Mouse (Mus musculus) intestine, embryonic 14.5 days (tissue): ENCODE results near the gene Prdx6. TPM values are rescaled to one million over a fixed set of nuclear protein-coding genes. Genes with fewer than 3 reads are reported as not detected.
A peak's percentile ranks its signal among the peaks of the same experiment; 100 is the strongest.

Source experiments
- ATAC-seq: fragments of 200-750 bp; cut with Nextera tagmentation; replicated peaks from 2 replicates; pipeline ENCODE4 v1.8.0; 2017; ENCODE audit warnings: low read depth, moderate number of reproducible peaks, moderate TSS enrichment, moderate library complexity; ENCODE audit not compliant: low FRiP score, low TSS enrichment
- DNase-seq: peaks from one replicate; pipeline ENCODE4 v3.0.0-alpha.2; 2018; ENCODE audit warnings: low spot score
- H3K27ac ChIP-seq: fragments of 300-500 bp; sonication (generic); 2 replicates; pipeline ENCODE4 v1.5.1; 2014; ENCODE audit warnings: low read depth, mild to moderate bottlenecking, control low read depth
- H3K27me3 ChIP-seq: fragments of 300-500 bp; sonication (generic); replicated peaks from 2 replicates; pipeline ENCODE4 v1.6.1; 2014; ENCODE audit warnings: low read length, control low read depth; ENCODE audit not compliant: control insufficient read depth, insufficient read depth
- H3K36me3 ChIP-seq: fragments of 300-500 bp; sonication (generic); 2 replicates; pipeline ENCODE4 v1.6.1; 2014; ENCODE audit warnings: low read length, control low read depth; ENCODE audit not compliant: control insufficient read depth, insufficient read depth
- H3K4me1 ChIP-seq: fragments of 300-500 bp; sonication (generic); replicated peaks from 2 replicates; pipeline ENCODE4 v1.6.1; 2014; ENCODE audit warnings: low read length, control low read depth, mixed read lengths; ENCODE audit not compliant: control insufficient read depth, insufficient read depth
- H3K4me2 ChIP-seq: fragments of 300-500 bp; sonication (generic); 2 replicates; pipeline ENCODE4 v1.6.1; 2014; ENCODE audit warnings: low read length
- H3K4me3 ChIP-seq: fragments of 300-500 bp; sonication (generic); 2 replicates; pipeline ENCODE4 v1.5.1; 2014; ENCODE audit warnings: low read depth, low read length, control low read depth, mixed read lengths
- H3K9ac ChIP-seq: fragments of 300-500 bp; sonication (generic); 2 replicates; pipeline ENCODE4 v1.6.1; 2014; ENCODE audit warnings: mild to moderate bottlenecking, low read length
- H3K9me3 ChIP-seq: fragments of 300-500 bp; sonication (generic); 2 replicates; pipeline ENCODE4 v1.6.1; 2016; ENCODE audit warnings: low read length, control low read depth; ENCODE audit not compliant: control insufficient read depth
- WGBS: fragments of 180-500 bp; shearing (Covaris S2); extraction: QIAGEN DNeasy Blood & Tissue Kit; methylation state at CpG from one replicate; pipeline ENCODE4 v1.1.7; 2014; 5-methylcytosine and 5-hydroxymethylcytosine counted together
- polyA plus RNA-seq: library from polyadenylated mRNA; unstranded; fragments of >200 nt; fragmentation: Nextera tagmentation; extraction: Ambion mirVana; gene quantifications from 2 replicates; pipeline ENCODE4 v1.2.1, GENCODE M21; 2014

The Prdx6 gene
- polyA plus RNA-seq, 1 experiment from 2014 or later: 523 TPM

GRCm38 (mm10) chr1:161269346-161269745, 18.3 kb upstream of the Prdx6 start:
- Histone ChIP-seq H3K27me3 (no peaks in the 10 kb centered on the region), H3K4me2 (no peak overlapping the region), H3K4me1 (no peaks in the 10 kb centered on the region), H3K9me3 (no peaks in the 10 kb centered on the region), H3K36me3 (no peaks in the 10 kb centered on the region), H3K4me3 (no peak overlapping the region), H3K9ac (no peak overlapping the region), H3K27ac (no peak overlapping the region)
- ATAC-seq (no peak), DNase-seq (no peak)
- WGBS: 71% methylated on average over 4 of the region's 4 CpGs

GRCm38 (mm10) chr1:161268884-161269283, 17.9 kb upstream of the Prdx6 start:
- ATAC-seq: no peak
- WGBS: 50% methylated on average over 5 of the region's 5 CpGs
- H3K9ac ChIP-seq: no peak overlapping the region
- no peaks in the 10 kb centered on the region for H3K9me3 ChIP-seq
- no peak for DNase-seq
- H3K27me3 ChIP-seq: no peaks in the 10 kb centered on the region
- no peak overlapping the region for H3K27ac ChIP-seq
- no peaks in the 10 kb centered on the region for H3K36me3 ChIP-seq
- no peaks in the 10 kb centered on the region for H3K4me1 ChIP-seq
- no peak overlapping the region for H3K4me2 ChIP-seq
- H3K4me3 ChIP-seq: no peak overlapping the region

GRCm38 (mm10) chr1:161268116-161268515, 17.1 kb upstream of the Prdx6 start:
- no peak overlapping the region for H3K9ac ChIP-seq
- ATAC-seq: no peak
- H3K27ac ChIP-seq: no peak overlapping the region
- no peaks in the 10 kb centered on the region for H3K4me1 ChIP-seq
- H3K27me3 ChIP-seq: no peaks in the 10 kb centered on the region
- H3K4me2 ChIP-seq: no peak overlapping the region
- H3K36me3 ChIP-seq: no peaks in the 10 kb centered on the region
- no peak for DNase-seq
- WGBS: 78% methylated on average over 7 of the region's 7 CpGs
- no peaks in the 10 kb centered on the region for H3K9me3 ChIP-seq
- H3K4me3 ChIP-seq: no peak overlapping the region

- H3K9ac ChIP-seq: no peak overlapping the region
- ATAC-seq (no peak), DNase-seq (no peak)
- WGBS: 80% methylated on average over 5 of the region's 5 CpGs
- H3K4me3 ChIP-seq: no peak overlapping the region
- H3K9me3 ChIP-seq: no peaks in the 10 kb centered on the region
- no peaks in the 10 kb centered on the region for H3K4me1 ChIP-seq
- no peaks in the 10 kb centered on the region for H3K36me3 ChIP-seq
- H3K4me2 ChIP-seq: no peak overlapping the region
- no peaks in the 10 kb centered on the region for H3K27me3 ChIP-seq
- no peak overlapping the region for H3K27ac ChIP-seq
Measured at GRCm38 (mm10) chr1:161264961-161265360, 13.9 kb upstream of the Prdx6 start.

- Histone ChIP-seq H3K36me3 (no peaks in the 10 kb centered on the region), H3K4me2 (no peak overlapping the region), H3K27me3 (no peaks in the 10 kb centered on the region), H3K9ac (no peak overlapping the region), H3K27ac (no peak overlapping the region), H3K4me3 (no peak overlapping the region), H3K9me3 (no peaks in the 10 kb centered on the region), H3K4me1 (no peaks in the 10 kb centered on the region)
- DNase-seq: no peak
- ATAC-seq: no peak
- WGBS: 80% methylated on average over 8 of the region's 8 CpGs
Measured at GRCm38 (mm10) chr1:161263584-161263983, 12.6 kb upstream of the Prdx6 start.

- WGBS: 79% methylated on average over 2 of the region's 2 CpGs
- Histone ChIP-seq H3K4me1 (no peaks in the 10 kb centered on the region), H3K36me3 (no peaks in the 10 kb centered on the region), H3K9me3 (no peaks in the 10 kb centered on the region), H3K4me3 (no peak overlapping the region), H3K9ac (no peak overlapping the region), H3K27ac (no peak overlapping the region), H3K4me2 (no peak overlapping the region), H3K27me3 (no peaks in the 10 kb centered on the region)
- ATAC-seq (0 out of 2 replicates have a peak, but pooled peaks have one; percentile 55), DNase-seq (no peak)
Measured at GRCm38 (mm10) chr1:161262542-161262941, 11.5 kb upstream of the Prdx6 start.

GRCm38 (mm10) chr1:161260761-161261160, 9.7 kb upstream of the Prdx6 start:
- DNase-seq: no peak
- Histone ChIP-seq H3K4me2 (no peak overlapping the region), H3K27me3 (no peaks in the 10 kb centered on the region), H3K9ac (no peak overlapping the region), H3K27ac (no peak overlapping the region), H3K4me1 (no peaks in the 10 kb centered on the region), H3K36me3 (no peaks in the 10 kb centered on the region), H3K9me3 (no peaks in the 10 kb centered on the region), H3K4me3 (no peak overlapping the region)
- 62% methylated on average over 2 of the region's 2 CpGs for WGBS
- ATAC-seq: no peak

- ATAC-seq: no peak
- no peaks in the 10 kb centered on the region for H3K27me3 ChIP-seq
Measured at GRCm38 (mm10) chr1:161259142-161259541, 8.1 kb upstream of the Prdx6 start.

GRCm38 (mm10) chr1:161258331-161258730, 7.3 kb upstream of the Prdx6 start:
- Histone ChIP-seq H3K9ac (no peak overlapping the region), H3K27me3 (no peaks in the 10 kb centered on the region), H3K4me2 (no peak overlapping the region), H3K36me3 (no peaks in the 10 kb centered on the region), H3K27ac (no peak overlapping the region), H3K4me3 (no peak overlapping the region), H3K4me1 (no peaks in the 10 kb centered on the region), H3K9me3 (no peaks in the 10 kb centered on the region)
- 86% methylated on average over 2 of the region's 2 CpGs for WGBS
- DNase-seq (no peak), ATAC-seq (no peak)

More at GRCm38 (mm10) chr1:161259142-161259541, 8.1 kb upstream of the Prdx6 start:
- Histone ChIP-seq H3K27ac (no peak overlapping the region), H3K9ac (no peak overlapping the region), H3K9me3 (no peaks in the 10 kb centered on the region), H3K4me3 (no peak overlapping the region), H3K4me1 (no peaks in the 10 kb centered on the region), H3K36me3 (no peaks in the 10 kb centered on the region), H3K4me2 (no peak overlapping the region)
- 64% methylated on average over 6 of the region's 6 CpGs for WGBS
- DNase-seq: no peak
